Mouse (Mus musculus) gastrocnemius, postnatal 14 days (tissue): ENCODE results near the gene Nsun5. TPM values are rescaled to one million over a fixed set of nuclear protein-coding genes. Genes with fewer than 3 reads are reported as not detected.
A peak's percentile ranks its signal among the peaks of the same experiment; 100 is the strongest.
"Not testable (repeated sequence)": the region's sequence is repeated elsewhere in the genome, so short reads cannot be mapped to it uniquely, and the experiment has no call there.

ENCODE experiments used
- DNase-seq: peaks from one replicate; pipeline ENCODE4 v3.0.0; 2021; ENCODE audit warnings: mixed read lengths
- intact Hi-C: fragments of 180-260 bp; cut with DNase I; formaldehyde crosslinking; loops from one replicate; pipeline ENCODE4 v1.15.1; 2025; ENCODE audit warnings: low total_unique reads
- total RNA-seq, 2 experiments: library from RNA; stranded (reverse); gene quantifications; 2 replicates each; pipeline ENCODE4 v1.2.3; 2021

Gene Nsun5
- total RNA-seq, 2 experiments from 2014 or later, result 5.2 to 8.1 TPM

DNA sequence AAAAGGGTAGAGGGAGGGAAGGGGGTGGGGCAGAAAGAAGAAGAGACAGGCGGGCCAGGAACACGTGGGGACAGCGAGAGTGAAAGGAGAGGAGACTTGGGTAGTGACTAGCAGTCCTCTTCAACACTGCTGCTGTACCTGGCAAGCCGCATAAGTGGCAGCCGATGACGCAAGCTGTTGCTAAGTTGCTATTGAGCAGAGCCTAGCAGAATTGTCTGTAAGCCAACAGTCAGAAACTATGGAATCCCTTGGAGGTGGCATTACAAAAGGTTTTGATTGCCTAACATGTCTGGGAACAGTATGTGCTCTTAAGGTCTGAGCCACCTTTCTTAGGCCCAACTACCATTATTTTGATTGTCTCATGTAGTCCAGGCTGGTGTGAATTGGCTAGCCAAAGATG is 1.4 kb upstream of the Nsun5 start:
- DNase-seq, result no peak
- intact Hi-C loops, result no loop called here

DNA sequence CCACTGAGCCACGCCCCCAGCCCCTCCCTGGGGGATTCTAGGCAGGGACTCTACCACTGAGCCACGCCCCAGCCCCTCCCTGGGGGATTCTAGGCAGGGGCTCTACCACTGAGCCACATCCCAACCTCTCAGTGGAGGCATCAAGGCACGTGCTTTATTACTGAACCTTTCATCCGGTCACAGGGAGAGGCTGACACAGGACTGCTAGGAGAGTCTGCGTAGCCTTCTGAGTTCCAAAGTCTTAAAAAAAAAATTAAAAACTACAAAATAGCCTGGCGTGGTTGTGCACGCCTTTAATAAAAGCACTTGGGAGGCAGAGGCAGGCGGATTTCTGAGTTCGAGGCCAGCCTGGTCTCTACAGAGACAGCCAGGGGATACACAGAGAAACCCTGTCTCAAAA is 557 bp upstream of the Nsun5 start:
- DNase-seq, intact Hi-C loops: not testable (repeated sequence)

DNA sequence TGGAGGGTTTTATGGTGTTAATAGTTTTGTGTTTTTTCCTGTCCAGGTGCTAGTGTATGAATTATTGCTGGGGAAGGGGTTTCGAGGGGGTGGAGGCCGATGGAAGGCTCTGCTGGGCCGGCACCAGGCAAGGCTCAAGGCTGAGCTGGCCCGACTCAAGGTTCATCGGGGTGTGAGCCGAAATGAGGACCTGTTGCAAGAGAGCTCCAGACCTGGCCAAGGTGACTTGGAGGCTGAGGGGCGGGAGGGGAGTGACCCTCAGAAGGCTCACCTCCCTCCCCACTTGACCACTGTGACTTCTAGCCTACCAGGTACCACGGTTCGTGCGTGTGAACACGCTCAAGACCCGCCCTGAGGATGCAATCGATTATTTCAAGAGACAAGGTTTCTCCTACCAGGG is 1.4 kb downstream of the Nsun5 start:
- intact Hi-C loops, result no loop called here
- no peak for DNase-seq

DNA sequence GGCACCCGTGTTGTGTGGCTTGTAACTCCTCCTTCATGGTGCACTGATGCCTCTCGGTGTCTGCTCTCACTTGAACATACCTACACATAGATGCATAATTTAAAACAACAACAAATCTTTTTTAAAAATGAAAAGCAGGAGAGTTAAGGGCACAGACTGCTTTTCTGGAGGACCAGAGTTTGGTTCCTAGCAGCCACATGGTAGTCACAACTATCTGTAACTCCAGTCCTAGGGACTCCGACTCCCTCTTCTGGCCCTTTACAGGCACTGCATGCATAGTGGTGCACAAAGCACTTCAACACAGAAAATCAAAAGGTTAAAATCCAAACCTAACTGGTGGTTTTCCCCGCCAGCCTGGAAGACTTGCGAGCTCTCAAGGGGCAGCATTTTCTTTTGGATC is 3.8 kb downstream of the Nsun5 start:
- no peak for DNase-seq
- intact Hi-C loops, result no loop called here

DNA sequence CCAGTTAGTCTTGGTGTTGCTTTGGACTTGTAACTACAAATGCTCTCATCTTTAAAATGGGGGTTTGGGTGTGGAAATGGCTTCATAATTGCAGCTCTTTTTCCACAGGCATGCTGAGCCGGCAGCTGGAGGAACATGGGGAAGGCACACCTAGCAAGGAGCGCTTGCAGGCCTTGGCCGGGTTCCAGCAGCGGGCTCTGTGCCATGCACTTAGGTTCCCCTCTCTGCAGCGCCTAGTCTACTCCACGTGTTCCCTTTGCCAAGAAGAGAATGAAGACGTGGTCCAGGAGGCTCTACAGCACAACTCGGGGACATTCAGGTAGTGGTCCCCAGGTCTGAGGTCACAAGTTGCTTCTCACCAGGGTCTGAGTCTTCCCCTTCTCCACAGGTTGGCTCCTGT is 5.4 kb downstream of the Nsun5 start:
- no peak for DNase-seq
- intact Hi-C loops, result no loop called here

DNA sequence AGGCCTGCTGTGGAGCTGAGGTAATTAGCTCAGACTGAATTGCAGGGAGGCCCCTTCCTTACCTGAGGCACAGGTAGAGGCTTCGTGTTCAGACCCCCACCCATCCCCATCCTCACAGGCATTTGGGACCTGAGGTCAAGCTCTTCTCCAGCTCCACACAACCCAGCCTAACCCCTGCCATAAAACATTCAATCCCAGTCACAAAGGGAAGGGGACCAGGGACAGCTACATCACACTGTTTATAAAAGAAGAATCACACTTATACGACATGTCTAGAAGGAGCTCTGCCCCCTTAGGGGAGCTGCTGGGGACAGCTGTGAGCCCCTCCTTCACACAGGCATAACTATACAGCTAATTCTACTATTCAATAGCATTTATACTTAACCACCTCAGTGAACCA is 6.6 kb downstream of the Nsun5 start:
- DNase-seq, result no peak
- intact Hi-C loops, result no loop called here

DNA sequence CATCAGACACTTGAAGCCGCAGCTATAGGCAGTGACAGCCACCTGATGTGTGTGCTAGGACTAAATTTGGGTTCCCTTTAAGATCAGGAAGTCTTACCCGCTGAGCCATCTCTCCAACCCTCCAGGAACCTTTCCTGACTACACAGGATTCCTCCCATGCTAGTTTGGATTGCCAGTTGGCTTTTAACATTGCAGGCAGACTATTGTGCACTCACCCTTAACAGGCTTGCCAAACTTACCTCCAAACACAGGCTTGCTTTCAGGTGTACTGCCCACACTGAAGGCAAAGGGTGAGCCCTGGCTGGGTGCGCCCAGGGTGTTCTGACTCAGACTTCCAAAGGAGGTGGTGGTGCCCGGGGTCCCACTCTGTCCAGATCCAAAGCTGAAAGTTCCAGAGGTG is 10.9 kb downstream of the Nsun5 start:
- intact Hi-C loops, result loop anchor here (10.0 kb wide), 1 partner anchor 384 kb away; no protein-coding TSS in a partner anchor

DNA sequence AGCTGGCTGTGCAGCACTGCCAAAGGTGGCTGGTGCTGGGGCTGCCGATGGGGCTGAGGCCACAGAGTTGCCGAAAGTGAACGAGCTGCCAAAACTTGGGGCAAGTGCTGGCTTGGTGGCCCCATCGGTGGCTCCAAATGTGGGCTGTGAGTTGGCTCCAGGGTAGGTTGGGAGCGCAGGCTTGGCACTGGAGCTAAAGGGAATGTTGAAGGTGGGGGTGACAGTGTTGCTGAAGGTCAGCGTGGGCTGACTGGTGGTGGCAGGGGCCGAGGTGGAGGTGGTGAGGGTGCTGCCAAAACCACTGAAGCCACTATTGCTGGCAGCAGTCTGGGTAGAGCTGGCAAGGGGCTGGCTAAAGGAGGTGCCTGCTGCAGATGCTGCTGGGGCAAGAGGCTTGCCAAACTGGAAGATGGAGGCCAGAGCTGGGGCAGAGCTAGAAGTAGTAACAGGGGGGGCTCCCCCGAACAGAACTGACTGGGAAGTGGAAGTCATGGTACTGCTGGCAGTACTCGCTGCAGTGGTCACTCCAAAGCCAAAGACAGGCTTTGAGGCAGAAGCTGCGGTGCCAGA is 11.7 kb downstream of the Nsun5 start:
- intact Hi-C loops, result loop anchor here (10.0 kb wide), 1 partner anchor 383 kb away; no protein-coding TSS in a partner anchor
- no peak for DNase-seq

More for the DNA sequence above, 10.9 kb downstream of the Nsun5 start:
- no peak for DNase-seq

DNA sequence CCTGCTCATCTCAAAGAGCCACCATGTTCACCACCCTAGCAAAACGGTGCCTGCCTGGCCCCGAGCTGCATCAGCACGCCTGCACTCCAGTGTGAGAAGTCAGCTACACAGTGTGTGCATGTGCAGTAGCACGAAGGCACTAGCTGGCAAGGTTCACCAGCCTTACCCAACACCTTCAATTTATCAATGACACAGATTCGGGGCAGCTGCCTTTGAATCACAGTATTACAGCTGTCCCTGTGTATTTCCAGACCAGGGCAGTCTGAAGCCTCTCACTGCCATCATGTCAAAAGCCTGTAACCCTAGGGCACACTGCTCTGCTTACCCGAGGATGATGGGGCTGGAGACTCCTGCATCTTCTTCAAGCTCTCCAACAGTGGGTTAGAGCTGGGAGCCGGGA is 13.0 kb downstream of the Nsun5 start:
- DNase-seq, result no peak
- intact Hi-C loops, result loop anchor here (10.0 kb wide), 1 partner anchor 382 kb away; no protein-coding TSS in a partner anchor

DNA sequence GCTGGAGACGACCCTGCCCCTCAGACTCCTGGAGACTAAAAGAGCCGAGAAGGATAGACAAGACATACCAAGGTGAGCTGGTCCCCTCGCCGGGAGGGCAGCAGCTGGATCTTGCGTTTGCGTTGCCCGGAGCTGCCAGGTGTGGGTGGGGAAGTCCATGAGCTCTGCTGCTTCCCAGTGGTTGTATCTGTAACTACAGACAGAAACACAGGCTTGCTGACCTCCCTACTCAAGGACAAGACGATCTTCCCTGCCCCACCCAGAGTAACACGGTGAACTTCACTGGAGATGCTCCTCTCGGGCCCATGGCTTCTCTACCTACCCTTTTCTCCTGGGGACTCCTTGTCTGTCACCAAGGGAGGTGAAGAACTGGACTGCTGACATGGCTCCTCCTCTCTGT is 14.0 kb downstream of the Nsun5 start:
- no peak for DNase-seq
- intact Hi-C loops, result loop anchor here (10.0 kb wide), 1 partner anchor 381 kb away; no protein-coding TSS in a partner anchor

DNA sequence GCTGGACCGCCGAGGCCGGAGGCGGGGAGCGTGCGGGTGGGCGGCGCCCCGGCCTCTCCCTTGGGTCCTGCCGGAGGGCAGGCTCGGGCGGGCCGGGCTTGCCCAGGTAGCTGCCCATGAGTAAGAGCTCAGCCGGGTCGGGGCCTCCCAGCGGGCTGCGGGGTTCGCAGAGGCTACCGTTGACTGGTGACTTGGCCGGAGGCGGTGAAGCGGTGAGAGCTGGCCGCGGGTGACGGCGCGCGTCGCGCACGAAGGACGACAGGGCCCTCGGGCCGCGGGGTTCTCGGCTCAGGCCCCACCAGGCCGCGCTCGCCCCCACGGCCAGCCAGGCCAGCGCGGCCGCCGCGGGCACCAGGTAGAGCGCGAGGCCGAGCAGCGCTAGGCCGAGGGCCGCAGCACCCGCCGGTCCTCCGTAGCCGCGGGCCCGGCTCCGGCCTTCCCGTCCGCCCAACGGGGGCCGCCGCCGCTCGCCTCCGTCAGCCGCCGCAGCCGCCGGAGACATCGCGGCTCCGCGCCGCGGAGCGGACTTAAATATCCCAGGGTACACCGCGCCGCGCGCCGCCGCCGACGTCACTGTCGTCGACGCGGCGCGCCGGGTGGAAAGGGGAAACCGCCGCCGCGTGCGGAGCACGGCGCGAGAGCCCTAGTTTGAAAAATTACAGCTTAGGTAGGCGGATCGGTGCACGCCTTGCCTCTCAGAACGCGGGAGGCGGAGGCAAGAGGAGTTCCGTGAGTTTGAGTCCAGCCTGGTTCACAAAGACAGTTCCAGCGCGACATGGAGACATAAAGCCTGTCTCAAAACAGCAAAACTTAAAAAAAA is 24.5 kb downstream of the Nsun5 start, which contains the start of gene Pom121:
TSS of gene Pom121 (minus strand) at position 543 of the 820 bp plus-strand sequence.
- intact Hi-C loops, result no loop called here

DNA sequence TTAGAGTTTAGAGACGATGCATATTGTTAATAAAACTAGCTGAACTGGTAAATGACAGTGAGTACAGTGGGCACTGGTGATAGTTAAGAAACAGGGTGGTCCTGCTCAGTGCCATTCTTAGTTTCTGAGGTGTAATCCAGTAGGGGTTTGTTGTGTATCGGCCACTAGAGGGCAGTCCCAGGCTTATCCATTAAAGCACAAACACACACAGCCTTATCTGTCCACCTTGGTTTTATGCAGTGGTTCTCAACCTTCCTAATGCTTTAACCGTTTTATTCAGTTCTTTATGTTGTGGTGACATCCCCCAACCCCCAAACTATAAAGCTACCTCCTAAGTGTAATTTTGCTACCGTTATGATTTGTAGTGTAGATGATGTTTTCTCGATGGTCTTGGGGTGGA is 26.1 kb downstream of the Nsun5 start:
- intact Hi-C loops, result loop anchor here (5.0 kb wide), 1 partner anchor 91 kb away; no protein-coding TSS in a partner anchor
- no peak for DNase-seq

More for the DNA sequence above, 24.5 kb downstream of the Nsun5 start, which contains the start of gene Pom121:
- peak; percentile 83 for DNase-seq

DNA sequence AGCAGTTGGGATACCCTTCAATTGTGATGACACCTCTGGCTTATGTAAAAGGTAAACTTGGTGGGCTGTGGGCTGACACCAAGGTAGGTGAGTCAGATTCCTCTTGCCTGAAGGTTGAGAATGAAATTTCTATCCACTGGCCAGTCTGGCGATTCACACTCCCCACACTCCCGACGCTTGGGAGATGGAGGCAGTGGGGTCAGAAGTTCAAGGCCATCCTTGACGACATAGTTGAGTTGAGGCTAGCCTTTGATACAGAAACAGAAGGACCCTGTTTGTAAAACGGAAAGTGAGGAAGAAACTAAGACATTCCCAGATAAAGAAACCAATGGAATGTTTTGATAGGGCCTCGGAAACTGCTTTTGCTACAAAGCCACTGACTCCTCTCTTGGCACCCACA is 29.6 kb downstream of the Nsun5 start:
- intact Hi-C loops, result loop anchor here (5.0 kb wide), 1 partner anchor 88 kb away; no protein-coding TSS in a partner anchor
- no peak for DNase-seq

DNA sequence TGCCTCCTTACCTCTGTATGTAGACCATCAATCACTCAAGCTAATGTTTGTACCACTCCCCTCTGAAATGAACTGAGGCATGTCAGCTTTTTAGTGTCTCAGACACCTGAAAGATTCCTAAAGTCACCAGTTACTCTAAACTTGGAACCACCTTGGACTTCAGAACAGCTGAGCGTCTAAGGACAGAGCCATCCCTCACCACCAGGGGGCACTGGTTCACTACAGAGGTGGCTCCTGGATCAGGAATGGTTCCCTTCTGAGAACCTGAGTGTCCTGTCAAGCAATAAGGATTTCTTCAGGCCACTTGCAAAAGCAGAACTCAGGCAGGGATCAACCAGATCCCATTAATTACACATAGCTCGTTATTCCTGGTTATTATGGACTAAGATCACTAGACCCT is 30.5 kb downstream of the Nsun5 start:
- intact Hi-C loops, result no loop called here
- DNase-seq, result peak; percentile 82

DNA sequence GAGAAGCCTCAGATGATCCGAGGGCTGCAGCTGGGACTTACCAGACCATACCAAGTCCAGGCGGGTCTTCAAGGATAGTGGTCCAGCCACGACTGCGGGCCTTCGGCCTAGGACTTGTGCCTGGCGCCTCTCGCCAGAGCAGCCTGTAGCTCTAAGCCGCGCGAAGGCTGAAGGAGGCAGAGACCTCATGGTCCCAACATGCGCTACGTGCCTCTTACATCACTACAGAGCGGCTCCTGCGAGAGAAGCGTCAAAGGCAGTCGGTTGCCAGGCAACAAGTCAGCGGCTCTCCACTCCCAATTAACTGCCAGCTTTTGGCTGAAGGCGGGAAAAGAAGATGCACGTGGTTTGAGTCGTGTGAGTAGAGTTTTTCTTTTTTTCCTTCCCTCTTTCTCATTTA is 34.9 kb downstream of the Nsun5 start:
- intact Hi-C loops, result no loop called here
- no peak for DNase-seq

DNA sequence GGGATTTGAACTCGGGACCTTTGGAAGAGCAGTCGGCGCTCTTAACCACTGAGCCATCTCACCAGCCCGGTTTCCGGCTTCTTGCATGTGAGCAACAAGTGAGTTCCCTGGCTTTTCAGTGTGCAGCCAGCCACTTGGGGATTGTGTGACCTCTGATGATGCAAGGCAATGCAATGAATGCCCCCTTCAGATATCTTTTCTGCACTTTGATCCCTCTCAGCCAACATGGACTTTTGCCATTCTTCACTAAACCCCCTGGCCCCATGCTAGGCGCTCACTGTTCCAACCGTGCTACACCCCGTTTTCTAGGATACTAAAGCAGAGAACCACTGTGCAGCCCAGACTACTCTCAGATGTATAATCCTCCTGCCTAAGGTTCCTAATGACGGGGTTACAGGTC is 35.7 kb downstream of the Nsun5 start:
- intact Hi-C loops, result no loop called here

DNA sequence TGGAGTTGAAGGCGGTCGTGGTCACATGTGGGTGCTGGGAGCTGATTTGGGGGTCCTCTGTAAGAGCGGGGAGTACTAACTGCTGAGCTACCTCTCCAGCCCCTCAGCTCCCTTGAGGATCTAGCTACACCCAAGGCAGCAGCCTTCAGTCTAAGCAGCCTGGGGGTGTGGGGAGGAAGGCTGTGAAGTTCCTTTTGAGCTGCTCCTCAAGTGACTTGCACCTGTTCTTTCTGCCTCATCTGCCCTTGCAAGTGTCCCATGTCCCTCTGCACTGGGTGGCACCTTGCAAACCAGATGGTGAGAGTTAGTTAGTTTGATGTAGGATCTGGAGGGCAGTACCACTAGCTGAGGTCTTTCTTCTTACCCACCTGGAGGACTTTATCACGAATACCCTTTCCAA is 38.4 kb downstream of the Nsun5 start:
- no peak for DNase-seq
- intact Hi-C loops, result no loop called here

More for the DNA sequence above, 35.7 kb downstream of the Nsun5 start:
- no peak for DNase-seq

DNA sequence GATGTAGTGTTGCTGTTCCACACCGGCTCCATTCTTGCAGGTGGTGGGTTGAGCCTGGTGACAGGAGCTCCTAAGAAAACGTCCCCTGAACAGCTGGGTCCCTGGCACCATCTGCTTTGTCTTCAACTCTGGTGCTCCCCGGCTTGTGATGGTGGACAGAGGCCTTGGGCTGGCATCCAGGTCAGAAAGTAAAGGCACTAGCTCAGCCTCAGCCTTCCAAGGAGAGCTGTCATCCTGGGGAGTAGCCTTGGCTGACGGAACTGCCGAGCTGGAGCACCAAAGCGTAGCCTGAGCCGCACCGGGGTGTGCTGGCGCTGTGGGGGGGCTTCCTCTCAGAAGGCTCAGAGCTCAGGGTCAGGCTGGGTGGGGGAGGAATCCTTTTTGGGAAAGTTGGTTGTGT is 40.5 kb downstream of the Nsun5 start:
- intact Hi-C loops, result no loop called here
- DNase-seq, result no peak
